Mouse (Mus musculus) lung, adult 2 months (tissue): ENCODE data around the gene Timm17b.

Source experiments
- CTCF ChIP-seq: fragments of 200-500 bp; IDR thresholded peaks from 2 replicates; pipeline ENCODE4 v1.5.1; 2011; ENCODE audit warnings: mild to moderate bottlenecking, low read length, control low read depth; ENCODE audit not compliant: insufficient read depth
- POLR2A ChIP-seq: fragments of 200-500 bp; IDR thresholded peaks from 2 replicates; pipeline ENCODE4 v1.6.1; 2011; ENCODE audit warnings: low read depth, mild to moderate bottlenecking, control low read depth, low read length, borderline replicate concordance; ENCODE audit errors: extremely low read depth

- TF ChIP-seq CTCF (no peak), POLR2A (no peak)
Observed at GRCm38 (mm10) chrX:7910473-7910872, 11.3 kb downstream of the Timm17b start.
